Mouse (Mus musculus) kidney, adult 9 months (tissue): ENCODE measurements around the gene Vwf.

Experiments
- DNase-seq: peaks from one replicate; pipeline ENCODE4 v3.0.0; 2022

Vwf gene

DNA sequence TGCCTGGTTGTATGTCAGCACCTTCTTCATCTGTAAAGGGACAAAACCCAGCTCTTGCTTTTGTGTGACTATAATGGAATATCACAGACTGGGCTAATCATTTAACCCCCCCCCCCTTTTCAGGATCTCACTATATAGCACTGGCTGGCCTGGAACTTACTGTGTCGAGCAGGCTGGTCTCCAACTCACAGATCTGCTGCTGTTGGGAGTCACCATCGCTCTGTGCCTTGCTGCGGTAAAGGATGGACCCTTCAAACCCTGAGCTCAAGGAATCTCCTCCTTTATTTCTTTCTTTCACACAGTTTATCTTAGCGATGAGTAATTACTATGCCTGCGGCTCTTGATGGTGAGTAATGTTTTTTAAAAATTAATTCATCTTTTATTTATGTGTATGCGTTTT lies at the start of gene Vwf:
TSS of gene Vwf (plus strand) at position 301 of the 400 bp plus-strand sequence.
- no peak for DNase-seq

DNA sequence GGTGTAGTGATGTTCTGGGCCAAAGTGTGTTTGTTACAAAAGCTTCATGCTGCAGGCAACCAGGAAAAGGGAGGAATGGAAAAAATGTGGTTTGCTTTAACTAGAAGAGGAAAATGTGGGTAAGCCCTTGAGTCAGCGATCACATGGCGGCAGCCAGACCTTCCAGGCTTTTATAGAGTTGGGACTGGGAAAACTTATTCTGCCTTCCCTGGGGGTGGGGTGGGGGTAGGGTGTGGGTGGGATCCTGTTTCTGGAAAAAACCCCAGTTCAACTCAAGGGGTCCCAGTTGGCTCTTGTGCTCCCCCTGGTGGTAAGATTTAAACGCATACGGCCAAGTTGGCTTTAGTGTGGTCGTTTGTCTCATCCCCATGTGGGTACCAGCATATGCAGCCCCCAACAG lies 48.5 kb upstream of the Vwf start:
- no peak for DNase-seq

DNA sequence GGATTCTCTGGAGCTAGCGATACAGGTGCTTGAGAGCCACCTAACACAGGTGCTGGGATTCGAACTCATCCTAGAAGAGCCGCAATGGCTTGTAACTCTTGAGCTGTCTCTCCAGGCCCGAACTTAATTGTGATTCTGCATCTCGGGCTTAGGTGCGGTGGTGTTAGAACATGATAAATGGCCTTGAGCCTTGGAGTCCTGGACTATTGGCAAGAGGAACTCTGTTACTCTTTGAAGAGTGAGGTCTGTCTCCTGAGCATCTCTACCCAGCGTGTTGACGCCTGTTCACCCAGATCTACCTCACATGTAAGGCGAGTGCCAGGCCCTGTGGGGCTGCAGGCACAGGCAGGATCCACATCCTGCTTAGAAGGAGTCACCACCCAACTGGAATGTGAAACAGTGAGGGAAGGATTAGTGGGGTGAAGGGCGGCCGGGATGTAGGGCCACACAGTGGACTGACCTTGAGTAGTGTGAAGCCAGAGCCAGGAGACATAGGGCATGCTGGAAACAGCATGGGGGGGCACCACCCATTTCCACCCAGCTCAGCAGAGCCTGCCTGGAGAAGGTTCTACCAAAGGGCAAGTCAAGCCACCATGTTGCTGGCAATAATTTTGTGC lies 43.3 kb upstream of the Vwf start:
- no peak for DNase-seq

DNA sequence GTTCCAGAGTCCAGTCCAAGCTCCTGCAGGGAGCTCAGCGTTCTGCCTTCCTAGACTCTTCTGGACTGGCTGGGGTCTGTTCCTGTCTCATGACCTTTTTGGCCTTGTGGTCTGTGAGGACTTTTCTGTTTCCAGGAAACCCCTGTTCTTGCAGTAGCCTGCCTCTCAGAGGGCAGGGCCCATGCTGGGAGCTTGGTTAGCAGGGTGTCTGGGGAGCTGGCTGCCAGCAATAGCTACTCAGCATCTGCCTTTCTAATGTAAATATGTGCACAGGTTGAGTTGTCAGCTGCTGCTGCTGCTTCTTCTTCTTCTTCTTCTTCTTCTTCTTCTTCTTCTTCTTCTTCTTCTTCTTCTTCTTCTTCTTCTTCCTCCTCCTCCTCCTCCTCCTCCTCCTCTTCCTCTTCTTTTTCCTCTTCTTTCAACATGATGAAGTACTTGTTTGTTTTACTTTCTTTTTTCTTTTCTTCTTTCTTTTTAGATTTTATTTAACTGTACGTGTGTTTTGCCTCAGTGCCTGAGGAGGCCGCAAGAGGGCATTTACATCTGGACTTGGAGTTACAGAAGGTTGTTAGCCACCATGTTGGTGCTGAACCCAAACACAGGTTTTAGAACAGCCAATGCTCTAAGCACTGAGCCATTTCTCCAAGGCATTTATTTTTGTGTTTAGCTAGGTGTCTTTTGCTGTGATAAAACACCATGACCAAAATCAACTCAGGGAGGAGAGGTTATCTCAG lies 41.8 kb upstream of the Vwf start:
- no peak for DNase-seq

DNA sequence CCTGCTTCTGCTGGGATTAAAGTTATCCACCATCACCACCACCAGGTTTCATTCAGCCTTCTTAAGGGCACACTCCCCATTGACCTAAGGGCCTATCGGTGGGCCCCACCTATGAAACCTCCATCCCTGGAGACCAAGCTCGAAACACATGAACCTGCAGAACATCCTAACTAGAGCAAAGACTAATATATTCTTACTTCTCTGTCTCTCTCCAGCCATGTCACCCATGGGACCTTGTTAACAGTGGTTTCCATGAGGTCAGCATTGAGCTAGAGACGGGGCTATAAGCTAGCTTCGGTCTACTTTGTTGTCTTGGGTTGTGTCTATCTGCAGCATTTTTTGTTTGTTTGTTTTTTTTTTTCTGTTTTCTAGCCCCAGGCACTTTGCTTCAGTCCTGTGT lies 40.1 kb upstream of the Vwf start:
- no peak for DNase-seq

DNA sequence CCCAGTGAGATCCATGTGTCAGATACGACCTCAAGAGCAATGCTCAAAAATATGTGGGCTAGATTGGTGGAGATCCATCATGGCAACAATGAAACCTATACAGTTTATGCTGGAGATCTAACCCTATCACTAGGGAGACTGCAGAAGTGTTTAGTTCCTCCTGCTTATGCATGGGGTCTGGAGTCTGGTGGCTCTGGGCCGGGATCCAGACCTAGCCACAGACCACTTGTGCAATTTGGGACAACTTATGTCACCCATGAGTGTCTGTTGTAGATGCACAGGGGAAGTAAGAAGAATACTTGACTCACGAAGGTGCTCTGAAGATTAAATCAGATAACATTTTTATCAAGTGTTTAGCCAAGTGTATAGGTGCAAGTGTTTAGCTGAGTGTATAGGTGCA lies 36.8 kb upstream of the Vwf start:
- DNase-seq = no peak

DNA sequence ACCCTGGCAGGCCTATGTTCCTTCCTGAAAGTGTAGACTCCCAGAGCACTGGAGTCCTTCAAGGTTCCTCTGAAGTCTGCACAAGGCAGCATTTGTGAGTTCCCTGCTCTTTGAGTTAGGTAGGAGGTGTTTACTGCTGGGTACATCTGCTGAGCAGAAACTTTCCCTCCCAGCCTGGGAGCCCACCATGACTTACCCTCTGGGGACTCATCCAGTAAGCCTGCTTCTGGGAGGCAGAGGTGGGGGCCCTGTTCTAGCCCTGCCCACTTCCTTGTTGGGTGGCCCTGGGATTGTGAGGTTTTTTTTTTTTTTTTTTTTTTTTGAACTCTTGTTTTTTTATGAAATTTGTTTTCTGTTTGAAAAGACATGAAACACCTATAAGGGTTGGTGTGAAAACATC lies 35.9 kb upstream of the Vwf start:
- no peak for DNase-seq

DNA sequence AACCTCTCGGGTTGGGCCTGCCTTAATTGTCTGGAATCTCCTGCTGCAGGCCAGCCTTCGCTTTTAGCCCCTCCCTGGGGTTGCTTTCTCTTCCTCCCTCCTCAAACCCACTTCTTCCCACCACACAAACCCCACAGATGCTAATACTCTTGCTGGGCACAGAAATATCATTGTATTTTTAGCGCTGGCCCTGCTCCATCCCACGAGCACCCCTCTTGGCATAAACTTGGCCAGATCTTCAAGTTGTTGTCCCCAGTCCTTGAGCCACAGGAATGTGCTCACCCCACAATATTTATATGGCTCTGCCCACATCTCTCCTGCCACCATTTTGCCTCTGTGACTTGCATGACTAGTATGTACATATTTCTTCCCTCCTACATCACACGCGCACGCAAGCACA lies 35.4 kb upstream of the Vwf start:
- DNase-seq = no peak

DNA sequence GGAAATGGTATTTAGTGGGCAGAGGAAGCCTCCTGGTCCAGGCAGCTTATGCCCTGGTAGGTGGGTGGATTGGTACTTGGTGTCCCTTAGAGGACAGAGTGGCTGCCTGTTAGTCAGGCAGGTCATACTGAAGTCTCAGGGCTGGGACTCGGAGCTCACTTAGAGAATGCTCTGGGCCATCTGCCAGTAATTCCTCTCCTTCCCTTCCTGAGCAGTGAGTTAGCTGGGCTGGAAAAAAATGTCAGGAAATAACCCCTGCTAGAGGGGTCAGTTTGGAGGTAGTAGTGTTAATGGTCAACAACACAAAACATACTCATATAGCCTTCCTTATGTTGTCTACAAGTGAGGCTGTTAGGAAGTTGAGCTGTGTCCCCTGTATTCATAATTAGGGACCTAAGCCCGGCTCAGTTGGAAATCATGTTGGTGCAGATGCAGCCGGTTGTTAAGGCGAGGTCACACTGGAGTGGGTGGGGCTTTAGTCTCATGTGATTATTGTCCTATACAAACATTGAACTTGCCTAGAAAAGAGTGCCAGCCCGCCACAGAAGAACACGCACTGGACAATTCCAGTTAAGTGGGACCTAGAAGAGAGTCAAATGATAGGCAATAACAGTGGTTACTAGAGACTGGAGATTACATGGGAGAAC lies 33.5 kb upstream of the Vwf start:
- DNase-seq = peak; percentile 74

DNA sequence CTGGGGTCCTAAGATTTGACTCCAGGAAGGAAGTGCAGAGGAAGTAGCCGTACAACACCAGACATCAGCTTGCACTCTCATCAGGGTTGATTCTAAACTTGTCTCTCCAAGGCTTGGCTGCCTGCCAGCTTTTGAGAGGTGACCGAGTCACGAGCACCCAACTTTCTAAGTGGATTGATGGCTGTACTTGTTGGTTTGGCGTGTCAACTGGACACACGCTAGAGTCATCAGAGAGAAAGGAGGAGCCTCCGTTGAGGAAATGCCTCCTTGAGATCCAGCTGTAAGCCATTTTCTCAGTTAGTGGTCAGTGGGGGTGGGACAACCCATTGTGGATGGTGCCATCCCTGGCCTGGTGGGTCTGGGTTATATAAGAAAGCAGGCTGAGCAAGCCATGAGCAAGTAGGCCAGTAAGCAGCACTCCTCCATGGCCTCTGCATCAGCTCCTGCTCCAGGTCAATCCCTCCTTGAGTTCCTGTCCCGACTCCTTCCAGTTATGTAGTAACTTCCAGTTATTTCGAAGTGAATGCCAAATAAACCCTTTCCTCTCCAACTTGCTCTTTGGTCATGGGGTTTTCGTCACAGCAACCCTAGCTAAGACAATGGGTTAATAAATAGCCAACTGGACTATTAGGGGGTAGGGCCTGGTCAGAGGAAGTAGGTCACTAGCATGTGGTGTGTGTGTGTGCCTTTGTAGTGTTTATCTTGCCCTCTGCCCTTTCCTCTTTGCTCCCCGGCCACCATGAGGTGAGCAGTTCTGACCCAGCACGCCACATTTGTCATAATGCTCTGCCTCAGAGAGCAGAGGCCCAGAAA lies 30.9 kb upstream of the Vwf start:
- peak; percentile 90 for DNase-seq

DNA sequence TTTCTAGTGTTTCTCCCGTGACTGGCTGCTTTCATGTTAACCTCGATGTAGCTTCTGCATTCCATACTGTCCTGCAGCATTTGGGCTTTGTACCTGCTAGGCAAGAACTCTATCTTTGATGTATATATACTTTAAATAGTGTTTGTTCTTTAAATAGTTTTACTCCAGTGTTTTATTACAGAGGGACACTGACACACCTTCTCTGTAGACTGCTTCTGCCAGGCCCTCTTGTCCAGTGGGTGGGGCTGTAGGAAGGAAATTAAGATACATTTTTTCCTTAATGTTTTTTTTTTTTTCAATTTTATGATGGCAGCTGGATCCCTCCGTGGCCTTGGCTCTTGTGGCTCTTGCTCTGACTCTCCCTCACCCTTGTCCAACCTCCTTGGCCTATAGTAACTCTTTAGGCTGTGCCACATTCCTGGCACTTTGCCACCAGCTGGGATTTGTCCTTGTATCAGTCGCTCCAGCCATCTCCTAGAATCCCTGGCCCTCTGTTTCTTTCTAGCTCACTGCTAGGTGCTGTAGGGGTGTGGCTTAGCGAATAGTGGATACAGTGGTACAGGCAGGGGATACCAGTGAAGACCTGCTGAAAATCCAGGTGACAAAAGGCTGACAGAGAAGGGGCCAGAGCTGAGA lies 24.9 kb upstream of the Vwf start:
- DNase-seq = no peak

DNA sequence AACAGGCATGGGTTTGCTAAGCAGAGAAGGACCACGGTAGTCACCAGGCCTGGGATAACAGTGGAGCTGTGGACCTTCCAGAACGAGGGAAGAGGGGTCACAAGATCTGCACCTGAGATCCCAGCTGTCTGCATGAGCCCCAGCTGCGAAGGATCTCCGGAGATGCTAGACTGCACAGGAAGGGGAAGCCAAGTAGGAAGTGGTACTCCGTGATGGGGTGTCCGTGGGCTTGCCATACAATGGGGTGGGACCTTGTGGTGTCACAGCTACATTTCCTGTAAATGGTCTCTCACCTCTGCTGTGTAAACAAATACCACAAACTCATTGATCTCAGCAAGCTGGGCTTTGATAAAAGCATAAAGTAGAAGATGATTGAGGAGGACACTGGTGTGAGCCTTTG lies 22.5 kb upstream of the Vwf start:
- DNase-seq = no peak

DNA sequence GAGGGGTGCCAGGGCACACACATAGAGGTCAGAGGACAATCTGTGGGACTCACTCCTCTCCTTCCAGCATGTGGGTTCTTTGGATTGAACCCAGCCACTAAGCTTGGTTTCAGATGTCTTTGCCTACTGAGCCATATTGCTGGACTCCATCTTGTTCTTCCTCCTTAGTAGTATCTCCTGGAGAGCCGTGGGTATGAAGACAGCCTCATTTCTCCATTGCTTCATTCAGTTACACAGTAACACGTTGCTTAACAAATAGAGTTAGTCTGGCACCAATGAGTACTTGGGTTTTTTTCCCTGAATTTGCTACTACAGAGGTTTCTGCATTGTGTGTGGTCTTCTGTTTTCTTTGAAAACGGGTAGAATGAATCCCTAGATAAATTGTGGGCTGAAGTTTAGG lies 20.5 kb upstream of the Vwf start:
- DNase-seq = no peak

DNA sequence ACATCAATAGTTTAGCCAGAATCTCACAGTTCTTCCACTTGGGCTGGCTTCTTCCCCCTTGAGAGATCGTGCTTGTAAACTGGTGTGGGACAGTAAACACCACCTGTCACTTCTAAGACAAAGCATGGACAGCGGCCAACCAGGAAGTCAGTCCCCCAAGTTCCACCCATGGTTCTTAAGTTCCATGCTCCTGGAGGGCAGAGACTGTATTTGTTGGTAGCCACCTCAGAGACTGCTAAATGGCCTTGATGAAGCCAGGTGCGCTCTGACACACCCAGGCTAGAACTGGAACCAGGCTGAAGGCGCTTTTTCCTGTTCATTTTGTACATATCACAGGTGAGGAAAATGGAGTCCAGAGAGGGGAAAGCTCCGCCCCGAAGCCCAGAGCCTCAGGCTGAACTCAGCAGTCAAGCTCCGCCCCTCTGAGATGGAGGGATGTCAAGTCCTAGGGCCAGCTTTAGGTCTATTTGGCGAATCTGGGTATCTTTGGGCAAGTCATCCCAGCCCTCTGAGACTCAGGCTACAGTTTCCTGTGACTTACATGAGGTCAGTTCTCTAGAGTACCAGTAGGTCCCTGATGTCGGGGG lies 17.9 kb upstream of the Vwf start:
- DNase-seq = no peak

DNA sequence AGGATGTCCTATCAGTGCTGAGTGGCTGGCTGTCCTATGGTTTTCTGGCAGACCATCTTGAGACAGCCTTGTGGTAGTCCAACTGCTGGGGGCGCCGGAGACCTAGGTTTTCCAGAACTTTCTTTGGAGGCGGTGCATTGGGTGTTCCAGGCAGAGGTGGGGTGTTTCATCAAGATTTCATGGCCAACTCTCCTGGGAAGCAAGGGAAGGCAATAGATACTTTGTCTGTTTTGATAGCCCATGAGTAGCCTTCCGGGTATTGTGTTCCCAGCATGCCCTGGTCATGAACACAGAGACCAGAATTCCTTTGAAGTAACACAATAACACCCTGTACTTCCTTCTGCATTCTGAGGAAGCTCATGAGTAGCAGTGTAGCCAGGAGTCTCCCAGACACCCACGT lies 17.1 kb upstream of the Vwf start:
- peak; percentile 45 for DNase-seq

DNA sequence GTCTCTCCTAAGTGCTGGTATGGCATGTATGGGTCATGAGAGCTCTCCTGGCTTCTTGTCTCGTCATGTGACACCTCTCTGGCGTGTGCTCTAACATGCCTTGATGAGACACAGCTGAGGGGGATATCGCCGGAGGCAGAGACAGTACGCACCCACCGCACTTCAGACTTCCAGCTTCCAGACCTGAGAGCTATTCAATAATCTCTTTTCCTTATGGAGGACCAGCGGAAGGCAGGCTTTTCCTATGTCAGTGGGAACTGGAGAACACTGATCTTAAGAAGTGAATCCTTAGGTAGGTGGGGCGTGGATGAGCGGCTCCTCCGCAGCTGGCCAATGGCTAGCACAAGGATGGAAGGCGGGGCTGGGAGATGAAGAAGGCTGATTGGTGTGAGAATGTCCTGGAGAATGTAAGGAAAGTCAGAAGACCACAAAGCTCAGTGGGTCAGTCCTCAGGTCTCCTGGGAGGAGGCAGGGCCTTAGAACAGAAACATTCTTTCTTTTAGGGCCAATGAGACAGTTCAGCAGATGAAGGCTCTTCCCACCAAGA lies 13.4 kb upstream of the Vwf start:
- DNase-seq = no peak

DNA sequence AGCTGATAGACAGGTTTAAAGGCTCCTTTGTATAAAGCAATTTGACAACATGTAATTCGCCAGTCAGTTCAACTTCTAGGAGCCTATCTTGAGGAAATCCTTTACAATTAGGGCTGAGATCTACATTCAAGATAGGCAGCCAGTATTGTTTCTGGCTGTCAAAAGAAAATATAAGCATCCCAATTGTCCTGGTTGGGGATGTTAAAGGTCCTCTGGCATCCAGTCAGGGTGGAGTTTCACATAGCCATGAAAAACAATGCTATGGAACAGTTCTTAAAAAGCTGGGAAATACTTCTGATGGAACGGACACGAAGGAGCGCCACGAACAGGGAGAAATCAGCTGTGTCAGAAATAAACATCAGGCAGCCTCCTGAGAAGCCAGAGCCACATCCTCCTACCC lies 11.6 kb upstream of the Vwf start:
- DNase-seq = no peak

DNA sequence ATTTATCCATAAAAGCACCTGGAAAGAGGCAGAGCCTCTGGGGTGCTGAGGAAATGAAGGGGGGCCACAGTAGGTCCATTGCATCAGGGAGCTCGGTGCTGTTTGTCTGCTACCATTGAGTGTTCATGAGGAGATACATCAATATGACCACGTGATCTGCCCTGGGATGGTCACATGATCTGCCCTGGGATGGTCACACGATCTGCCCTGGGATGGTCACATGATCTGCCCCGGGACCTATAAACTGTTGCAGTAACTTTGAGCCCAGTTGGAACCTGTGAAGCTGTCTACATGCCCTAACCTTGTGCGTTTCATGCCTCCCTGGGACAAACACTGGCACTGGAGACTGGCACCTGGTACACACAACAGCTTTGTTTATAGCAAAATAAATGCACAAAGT lies 8.1 kb upstream of the Vwf start:
- no peak for DNase-seq

DNA sequence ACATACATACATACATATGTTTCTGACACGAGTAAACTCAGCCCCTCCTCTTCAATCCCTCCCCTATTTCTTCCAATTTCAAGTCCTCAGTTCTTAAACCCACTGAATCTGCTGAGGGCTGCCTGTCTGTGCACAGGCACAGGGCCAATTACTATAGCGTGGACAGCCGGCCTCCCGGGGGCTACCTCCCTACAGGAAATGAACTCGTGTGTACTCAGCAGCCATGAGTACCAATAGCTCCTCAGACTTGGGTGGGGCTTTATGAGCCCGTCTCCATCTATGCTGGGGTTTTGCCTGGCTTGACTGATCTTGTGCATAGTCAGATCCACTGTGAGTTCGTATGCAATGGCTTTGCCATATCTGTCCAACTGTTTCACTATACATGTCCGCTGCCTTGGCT lies 7.2 kb upstream of the Vwf start:
- no peak for DNase-seq

DNA sequence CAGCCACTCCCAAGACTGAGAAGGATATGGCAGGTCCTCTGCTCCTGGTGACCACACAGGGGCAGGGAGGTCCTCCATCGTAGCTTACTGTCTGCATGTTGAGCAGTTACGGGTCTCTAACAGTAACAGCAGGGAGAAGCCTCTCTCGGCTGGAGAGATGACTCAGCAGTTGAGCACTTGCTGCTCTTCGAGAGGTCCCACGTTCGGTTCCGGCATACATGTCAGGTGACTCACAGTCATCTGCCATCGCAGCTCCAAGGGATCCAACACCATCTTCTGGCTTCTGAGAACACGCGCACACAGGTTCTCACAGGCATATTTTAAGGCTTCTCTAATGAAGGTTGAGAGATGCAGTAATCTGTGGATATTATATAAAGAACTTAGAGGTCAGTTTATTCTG lies 6.4 kb upstream of the Vwf start:
- no peak for DNase-seq

DNA sequence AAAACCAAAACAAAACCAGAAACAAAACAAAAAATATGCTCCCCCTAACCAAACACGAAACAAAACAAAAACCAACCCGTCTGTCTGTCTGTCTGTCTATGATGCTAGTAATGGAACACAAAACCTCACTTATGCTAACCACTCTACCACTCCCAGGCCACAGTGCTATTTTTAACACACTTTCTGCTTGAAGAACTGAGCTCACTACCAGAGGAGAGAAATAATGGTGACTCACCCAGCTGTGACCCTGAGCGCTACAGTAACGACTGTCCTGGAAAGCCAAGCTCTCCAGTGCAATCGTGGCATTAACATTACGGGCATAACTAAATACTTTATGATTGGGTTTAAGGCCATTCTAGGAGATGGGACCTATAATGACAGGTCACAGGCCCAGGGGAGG lies 5.7 kb upstream of the Vwf start:
- no peak for DNase-seq

DNA sequence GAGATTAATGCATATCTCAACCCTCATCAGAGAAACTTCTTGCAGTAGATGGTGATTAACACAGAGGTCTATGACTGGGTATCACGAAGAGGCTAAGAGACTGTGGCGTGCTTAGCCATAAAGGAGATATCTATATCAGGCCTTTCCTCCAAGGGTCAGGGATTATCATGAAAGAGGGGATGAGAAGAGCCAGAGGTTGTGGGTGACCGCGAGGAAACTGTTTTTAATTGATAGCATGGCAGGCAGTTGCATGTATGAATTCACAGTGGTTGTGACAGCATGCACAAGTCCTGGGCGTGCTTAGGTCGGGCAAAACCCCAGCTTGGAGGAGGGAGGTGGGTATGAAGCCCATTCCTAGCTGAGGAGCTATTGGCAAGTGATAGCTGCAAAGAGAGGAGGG lies 5.3 kb upstream of the Vwf start:
- DNase-seq = no peak

DNA sequence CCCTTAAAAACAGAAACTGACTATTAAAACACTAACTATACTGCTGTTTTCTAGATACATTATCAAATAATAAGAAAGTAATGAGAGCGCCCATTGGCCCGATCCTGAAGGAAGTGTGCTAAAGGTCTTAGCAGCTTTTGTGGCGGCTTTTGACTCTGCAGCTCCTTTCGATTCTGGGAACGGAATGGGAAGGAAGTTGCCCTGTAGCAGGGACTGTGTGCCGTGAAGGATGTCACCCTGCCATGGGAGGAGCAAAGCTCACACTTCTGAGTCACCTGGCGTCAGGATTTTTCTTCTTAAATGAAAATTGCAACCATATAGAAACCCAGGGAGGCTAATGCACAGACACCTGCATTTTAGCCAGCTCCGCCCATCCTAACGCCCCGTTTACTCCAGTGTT lies 1.8 kb downstream of the Vwf start:
- no peak for DNase-seq
